Mouse (Mus musculus) left cerebral cortex, postnatal 36 days (tissue): ENCODE results near the gene Slc27a4. TPM values are rescaled to one million over a fixed set of nuclear protein-coding genes. Genes with fewer than 3 reads are reported as not detected.
"Not testable (repeated sequence)": the region's sequence is repeated elsewhere in the genome, so short reads cannot be mapped to it uniquely, and the experiment has no call there.

Source experiments
- DNase-seq, 2 experiments: peaks; one replicate each; pipeline ENCODE4 v3.0.0; 2021 to 2022; ENCODE audit warnings: low spot score in 2 of 2, mixed read lengths in 1 of 2
- intact Hi-C: fragments of 180-260 bp; cut with DNase I; formaldehyde crosslinking; loops from one replicate; pipeline ENCODE4 v1.15.1; 2025
- total RNA-seq, 2 experiments: library from RNA; stranded (reverse); gene quantifications; 2 replicates each; pipeline ENCODE4 v1.2.3; 2021

Slc27a4 gene
- 10 to 100 TPM; 75.9 to 81.6 TPM for total RNA-seq

DNA sequence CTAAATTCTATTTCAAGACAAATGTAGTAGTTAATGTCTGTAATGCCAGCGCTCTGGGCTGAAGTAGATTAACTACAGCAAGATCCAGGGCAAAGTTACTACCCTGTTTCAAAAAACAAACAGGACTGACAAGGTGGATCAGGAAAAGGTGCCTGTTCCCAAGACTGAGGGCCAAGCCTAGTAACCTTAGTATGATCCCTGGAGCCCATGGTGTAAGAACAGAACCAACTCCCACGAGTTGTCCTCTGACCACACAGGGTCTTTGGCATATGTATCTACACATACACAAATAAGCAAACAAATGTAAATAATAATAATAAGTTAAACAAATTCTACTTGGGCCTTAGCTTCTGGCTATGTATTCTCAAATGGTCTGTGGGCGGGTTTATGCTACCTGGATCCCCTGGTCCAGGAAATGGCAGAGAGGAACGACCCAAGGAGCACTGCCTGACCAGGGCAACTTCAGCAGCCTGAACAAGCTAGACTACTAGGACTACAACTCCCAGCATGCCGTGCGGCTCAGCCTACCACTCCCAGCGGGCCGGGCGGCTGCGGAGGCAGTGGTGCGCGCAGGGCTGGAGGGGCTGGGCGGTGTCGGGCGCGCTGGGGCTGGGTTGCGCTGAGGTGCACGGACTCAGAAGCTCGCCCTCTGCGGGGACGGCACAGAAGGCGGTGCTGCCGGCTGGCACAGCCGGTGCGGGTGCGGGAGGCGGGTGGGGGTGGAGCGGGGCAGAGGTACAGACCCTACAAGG lies at the start of gene Slc27a4:
TSS of gene Slc27a4 (plus strand) at position 560 of the 752 bp plus-strand sequence.
- peak; percentile 95 to 96 for DNase-seq
- intact Hi-C loops = no loop called here

DNA sequence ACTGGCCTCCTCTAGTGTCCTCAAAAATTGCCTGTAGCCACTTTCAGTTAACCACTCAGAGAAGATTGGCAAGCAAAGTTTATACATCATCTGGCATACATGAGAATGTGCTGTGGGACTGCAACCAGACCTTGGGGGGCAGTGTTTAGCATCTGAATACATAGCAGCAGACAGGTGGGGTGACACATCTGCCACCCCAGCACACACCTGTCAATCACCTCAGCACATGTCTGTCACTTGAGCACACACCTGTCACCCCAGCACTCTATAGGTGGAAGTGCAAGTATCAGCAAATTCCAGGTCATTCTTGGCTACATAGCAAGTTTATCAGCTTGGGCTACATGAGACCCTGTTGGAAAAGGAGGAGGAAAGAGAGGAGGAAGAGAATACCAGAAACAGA lies 46.7 kb upstream of the Slc27a4 start:
- DNase-seq = no peak
- intact Hi-C loops = no loop called here

GRCm38 (mm10) chr2:29764831-29765230 lies 37.6 kb upstream of the Slc27a4 start:
- peak; percentile 45 to 48 for DNase-seq
- intact Hi-C loops = no loop called here

DNA sequence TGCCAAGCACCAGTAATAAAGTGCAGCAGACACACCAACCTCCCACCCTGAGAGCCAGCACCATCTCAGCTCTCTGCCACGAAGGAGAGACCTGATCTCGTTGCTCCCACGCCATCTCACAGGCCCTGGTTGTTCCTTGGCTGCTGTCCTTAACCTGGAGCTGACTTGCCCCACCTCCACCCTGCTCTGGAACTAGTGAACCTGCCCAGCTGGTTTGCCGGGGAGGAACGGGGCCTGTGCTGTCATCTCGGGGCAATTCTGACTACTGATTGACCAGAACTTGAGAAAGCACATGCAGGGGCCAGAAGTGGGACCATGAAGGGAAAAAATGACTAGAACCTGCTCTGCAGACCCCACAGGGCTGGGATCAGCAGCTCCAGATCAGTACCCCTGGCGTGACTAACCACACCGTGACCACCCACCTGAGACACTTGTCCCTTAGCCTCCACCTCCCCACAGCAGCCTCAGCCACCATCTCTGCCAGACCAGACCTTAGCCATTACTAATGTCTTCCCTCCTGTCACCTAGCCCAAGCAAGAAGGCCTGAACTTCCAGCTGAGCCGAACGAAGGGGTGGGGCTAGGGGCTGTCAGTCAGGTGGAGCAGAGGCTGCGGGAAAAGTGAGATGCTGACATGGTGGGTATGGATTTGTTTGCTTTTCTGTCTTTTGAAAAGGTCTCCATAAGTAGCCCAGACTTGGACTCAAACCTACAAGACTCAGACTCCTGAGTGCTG lies 34.3 kb upstream of the Slc27a4 start:
- intact Hi-C loops = no loop called here
- DNase-seq = no peak

DNA sequence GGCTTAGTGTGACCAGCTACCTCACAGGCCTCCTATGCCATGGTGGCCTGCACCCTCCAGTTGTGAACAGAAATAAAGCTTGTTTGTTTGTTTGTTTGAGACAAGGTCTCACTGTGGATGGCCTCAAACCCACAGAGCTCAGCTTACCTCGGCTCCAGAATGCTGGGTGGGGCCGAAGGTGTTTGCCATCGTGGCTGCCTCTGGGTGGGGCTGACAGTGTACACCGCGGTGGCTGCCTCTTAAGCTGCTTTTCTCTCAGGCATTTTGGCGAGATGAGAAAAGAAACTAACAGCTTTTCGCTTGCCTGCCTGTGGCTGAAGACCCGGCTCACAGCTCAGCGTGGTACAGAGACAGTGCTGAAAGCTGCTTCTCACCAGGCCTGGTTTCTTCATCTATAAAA lies 33.5 kb upstream of the Slc27a4 start:
- intact Hi-C loops = no loop called here
- no peak for DNase-seq

GRCm38 (mm10) chr2:29770162-29770561 lies 32.3 kb upstream of the Slc27a4 start:
- DNase-seq = no peak
- intact Hi-C loops = no loop called here

DNA sequence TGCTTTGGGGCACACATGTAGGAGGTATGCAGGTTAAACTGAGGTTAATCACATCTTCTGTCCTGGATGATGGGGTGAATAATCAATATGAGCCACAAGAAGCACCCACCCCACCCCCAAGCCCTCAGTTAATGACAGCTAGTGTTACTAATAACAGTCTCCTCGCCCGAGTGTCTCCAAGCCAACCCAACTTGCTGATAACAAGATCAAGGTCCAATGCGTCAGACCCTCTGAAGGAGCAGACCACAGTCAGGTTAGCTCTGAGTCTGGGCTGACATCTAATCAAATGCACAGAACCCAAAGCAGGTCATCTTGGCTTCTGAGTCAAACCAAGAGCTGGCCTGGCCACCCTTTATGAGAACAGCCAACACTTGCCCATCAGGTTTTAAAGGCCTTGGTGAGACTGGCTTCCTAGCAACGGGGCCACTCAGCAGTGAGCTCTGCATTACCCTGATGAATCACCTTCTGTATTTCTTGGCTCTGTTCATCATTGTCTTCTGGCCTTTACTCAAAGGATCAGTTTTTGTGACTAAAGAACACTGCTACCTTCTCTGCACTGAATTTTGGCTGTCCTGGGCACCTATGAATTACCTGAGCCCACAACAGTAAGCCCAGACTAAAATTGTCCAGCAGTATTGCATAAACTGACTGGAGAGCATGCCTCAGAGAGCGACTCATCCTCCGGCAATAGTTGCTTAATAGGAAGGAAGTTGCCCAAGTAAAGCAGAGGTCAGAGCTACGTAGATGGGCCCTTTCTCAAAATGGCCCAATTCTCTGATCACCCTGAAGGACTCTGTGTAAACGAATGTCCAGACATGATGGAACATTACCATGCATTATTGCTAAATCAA lies 30.6 kb upstream of the Slc27a4 start:
- no peak for DNase-seq
- intact Hi-C loops = no loop called here

DNA sequence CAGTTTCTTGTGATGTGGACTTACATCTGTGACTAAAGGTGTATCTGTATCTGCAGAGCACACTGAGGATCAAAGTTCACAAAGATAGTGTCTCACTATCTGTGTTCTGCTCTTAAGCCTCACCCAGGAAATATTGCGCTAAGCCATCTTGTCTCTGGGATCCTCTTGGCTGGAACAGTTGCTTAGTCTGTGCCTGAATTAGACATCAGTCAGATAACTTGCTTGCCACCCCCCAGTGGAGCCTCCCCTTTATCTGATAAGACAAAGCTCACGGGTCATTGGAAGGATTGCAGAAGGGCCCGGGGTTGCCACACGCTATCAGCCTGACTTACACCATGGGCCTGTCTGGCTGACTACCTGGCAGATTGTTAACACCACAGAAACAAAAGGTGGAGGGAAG lies 29.1 kb upstream of the Slc27a4 start:
- no peak for DNase-seq
- intact Hi-C loops = no loop called here

- DNase-seq, intact Hi-C loops: not testable (repeated sequence)
These were observed 21.2 kb upstream of the Slc27a4 start for GRCm38 (mm10) chr2:29781256-29781655.

GRCm38 (mm10) chr2:29784290-29784689 lies 18.1 kb upstream of the Slc27a4 start:
- intact Hi-C loops = no loop called here
- no peak for DNase-seq

- intact Hi-C loops = no loop called here
- peak; percentile 87 to 91 for DNase-seq
These were observed 15.1 kb upstream of the Slc27a4 start, which contains the start of gene Coq4 for GRCm38 (mm10) chr2:29787104-29787917. Gene Coq4 (plus strand): TSS chr2:29787493.

DNA sequence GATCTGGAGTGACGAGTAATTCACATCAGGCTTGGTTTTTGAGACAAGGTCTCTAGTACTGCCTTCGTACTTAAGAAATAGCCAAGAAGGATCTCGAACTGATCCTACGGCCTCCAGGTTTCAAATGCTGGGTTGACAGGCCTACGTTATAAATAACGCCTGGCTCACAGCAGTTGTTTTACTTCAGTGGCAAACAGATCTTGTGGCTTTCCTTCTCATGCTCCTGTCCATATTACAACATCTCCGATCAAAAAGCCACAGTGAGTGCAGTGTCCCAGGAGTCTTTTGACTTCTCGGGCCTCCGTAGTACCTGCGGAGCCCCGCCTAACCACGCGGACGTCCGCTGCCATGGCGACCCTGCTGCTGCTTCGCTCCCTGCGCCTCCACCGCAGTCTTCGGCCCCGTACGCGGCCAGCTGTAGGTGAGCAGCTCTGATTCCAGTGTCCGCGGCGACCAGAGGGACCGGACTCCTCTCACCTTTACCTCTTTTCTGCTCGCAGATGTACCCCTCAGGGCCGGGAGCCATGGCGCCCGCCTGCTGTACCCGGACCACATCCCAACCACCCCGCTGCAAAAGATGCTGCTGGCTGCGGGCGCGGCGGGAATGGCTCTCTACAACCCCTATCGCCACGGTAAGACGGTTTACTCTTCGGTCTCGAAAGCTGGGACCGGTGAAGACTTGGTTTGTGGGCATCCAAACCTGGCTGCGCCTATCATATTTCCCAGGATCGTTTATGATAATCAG lies 14.3 kb upstream of the Slc27a4 start, which contains the start of gene Trub2:
TSS of gene Trub2 (minus strand) at position 566 of the 745 bp plus-strand sequence.
- intact Hi-C loops = no loop called here
- peak; percentile 89 to 92 for DNase-seq

- DNase-seq = no peak
- intact Hi-C loops = no loop called here
These were observed 9.5 kb upstream of the Slc27a4 start for GRCm38 (mm10) chr2:29792772-29793487.

DNA sequence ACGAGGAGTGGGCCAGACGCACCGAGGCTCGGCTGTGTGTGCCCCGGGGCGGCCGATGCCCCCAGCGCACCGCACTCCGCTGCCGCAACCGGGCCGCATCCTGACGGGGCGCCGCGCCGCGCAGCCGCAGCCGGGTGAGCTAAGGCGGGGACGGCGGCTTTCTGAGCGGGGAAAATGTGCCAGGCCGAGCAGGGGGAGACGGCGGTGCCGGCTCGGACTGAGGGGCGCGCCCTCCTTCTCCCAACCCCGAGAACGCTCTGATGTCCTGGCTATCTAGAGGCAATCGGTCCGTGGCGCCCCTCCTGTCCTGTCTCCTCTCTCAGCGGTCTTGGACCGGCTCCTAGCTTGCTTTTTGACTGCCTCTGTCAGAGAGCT lies 380 bp downstream of the Slc27a4 start:
- intact Hi-C loops = no loop called here
- DNase-seq = no peak

DNA sequence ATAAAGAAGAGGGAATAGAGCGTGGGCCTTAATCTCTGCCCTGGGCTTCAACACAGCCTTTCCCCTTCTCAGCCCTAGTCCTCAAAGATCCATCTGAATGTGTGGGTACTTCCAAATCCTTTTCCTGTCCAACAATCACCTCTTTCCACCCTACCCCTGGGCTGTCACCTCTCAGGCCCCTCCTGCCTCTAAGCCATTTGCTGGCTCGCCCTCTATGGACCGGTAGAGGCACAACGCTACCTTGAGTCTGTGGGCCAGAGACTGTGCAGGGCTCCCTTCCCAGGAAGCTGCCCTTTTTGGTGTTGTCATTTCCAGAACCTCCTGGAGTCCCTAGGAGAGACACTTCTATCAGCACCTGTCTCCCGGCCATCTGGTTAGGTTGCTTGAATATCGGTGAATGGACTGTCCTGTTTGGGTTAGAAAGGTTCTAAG lies 982 bp downstream of the Slc27a4 start:
- DNase-seq = no peak
- intact Hi-C loops = no loop called here

DNA sequence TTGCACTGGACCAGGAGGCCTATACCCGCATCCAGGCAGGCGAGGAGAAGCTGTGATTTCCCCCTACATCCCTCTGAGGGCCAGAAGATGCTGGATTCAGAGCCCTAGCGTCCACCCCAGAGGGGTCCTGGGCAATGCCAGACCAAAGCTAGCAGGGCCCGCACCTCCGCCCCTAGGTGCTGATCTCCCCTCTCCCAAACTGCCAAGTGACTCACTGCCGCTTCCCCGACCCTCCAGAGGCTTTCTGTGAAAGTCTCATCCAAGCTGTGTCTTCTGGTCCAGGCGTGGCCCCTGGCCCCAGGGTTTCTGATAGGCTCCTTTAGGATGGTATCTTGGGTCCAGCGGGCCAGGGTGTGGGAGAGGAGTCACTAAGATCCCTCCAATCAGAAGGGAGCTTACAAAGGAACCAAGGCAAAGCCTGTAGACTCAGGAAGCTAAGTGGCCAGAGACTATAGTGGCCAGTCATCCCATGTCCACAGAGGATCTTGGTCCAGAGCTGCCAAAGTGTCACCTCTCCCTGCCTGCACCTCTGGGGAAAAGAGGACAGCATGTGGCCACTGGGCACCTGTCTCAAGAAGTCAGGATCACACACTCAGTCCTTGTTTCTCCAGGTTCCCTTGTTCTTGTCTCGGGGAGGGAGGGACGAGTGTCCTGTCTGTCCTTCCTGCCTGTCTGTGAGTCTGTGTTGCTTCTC lies 13.4 kb downstream of the Slc27a4 start:
- intact Hi-C loops = loop anchor here (5.0 kb wide), 1 partner anchor 41 kb away; no protein-coding TSS in a partner anchor
- DNase-seq = no peak
